Mouse (Mus musculus): ENCODE data around the gene Cd82. TPM values are rescaled to one million over a fixed set of nuclear protein-coding genes. Genes with fewer than 3 reads are reported as not detected.

Gene Cd82
- polyA plus RNA-seq, 1 experiment, result 181 TPM

GRCm38 (mm10) chr2:93501303-93501702, 38.4 kb upstream of the Cd82 start:
- no peak for DNase-seq
- Histone ChIP-seq H3K36me3 (ENCODE audit: control insufficient read depth, insufficient read depth, low read length) (no peaks in the 10 kb centered on the region), H3K27ac (ENCODE audit: control insufficient read depth, insufficient read depth, low read length) (no peak overlapping the region), H3K4me3 (ENCODE audit: control insufficient read depth, insufficient read depth, low read length) (no peak overlapping the region), H3K4me1 (replicated peaks; ENCODE audit: control insufficient read depth, insufficient read depth, low read length) (no peaks in the 10 kb centered on the region), H3K27me3 (ENCODE audit: control insufficient read depth, insufficient read depth, low read length) (no peaks in the 10 kb centered on the region)
- 82% methylated on average over 10 of the region's 10 CpGs for WGBS
- TF ChIP-seq CTCF (IDR thresholded peaks at IDR 0.05; ENCODE audit: borderline replicate concordance, control insufficient read depth, extremely low read depth, insufficient read depth, low read length, poor library complexity) (no peak), POLR2A (IDR thresholded peaks at IDR 0.05; ENCODE audit: control insufficient read depth, extremely low read depth, insufficient read depth, low read length, poor library complexity) (no peak)

- Histone ChIP-seq H3K4me3 (ENCODE audit: control insufficient read depth, insufficient read depth, low read length) (no peak overlapping the region), H3K4me1 (replicated peaks; ENCODE audit: control insufficient read depth, insufficient read depth, low read length) (no peaks in the 10 kb centered on the region), H3K36me3 (ENCODE audit: control insufficient read depth, insufficient read depth, low read length) (no peaks in the 10 kb centered on the region), H3K27ac (ENCODE audit: control insufficient read depth, insufficient read depth, low read length) (no peak overlapping the region), H3K27me3 (ENCODE audit: control insufficient read depth, insufficient read depth, low read length) (no peaks in the 10 kb centered on the region)
- TF ChIP-seq CTCF (IDR thresholded peaks at IDR 0.05; ENCODE audit: borderline replicate concordance, control insufficient read depth, extremely low read depth, insufficient read depth, low read length, poor library complexity), result no peak
- no peak for TF ChIP-seq POLR2A (IDR thresholded peaks at IDR 0.05; ENCODE audit: control insufficient read depth, extremely low read depth, insufficient read depth, low read length, poor library complexity)
- DNase-seq, result no peak
- WGBS, result 20% methylated on average over 5 of the region's 5 CpGs
Measured at GRCm38 (mm10) chr2:93497221-93497620, 34.3 kb upstream of the Cd82 start.

- Histone ChIP-seq H3K4me3 (ENCODE audit: control insufficient read depth, insufficient read depth, low read length) (no peak overlapping the region), H3K27ac (ENCODE audit: control insufficient read depth, insufficient read depth, low read length) (no peak overlapping the region), H3K27me3 (ENCODE audit: control insufficient read depth, insufficient read depth, low read length) (no peaks in the 10 kb centered on the region), H3K4me1 (replicated peaks; ENCODE audit: control insufficient read depth, insufficient read depth, low read length) (no peaks in the 10 kb centered on the region), H3K36me3 (ENCODE audit: control insufficient read depth, insufficient read depth, low read length) (no peaks in the 10 kb centered on the region)
- 86% methylated on average over 3 of the region's 3 CpGs for WGBS
- DNase-seq, result no peak
- TF ChIP-seq POLR2A (IDR thresholded peaks at IDR 0.05; ENCODE audit: control insufficient read depth, extremely low read depth, insufficient read depth, low read length, poor library complexity) (no peak), CTCF (IDR thresholded peaks at IDR 0.05; ENCODE audit: borderline replicate concordance, control insufficient read depth, extremely low read depth, insufficient read depth, low read length, poor library complexity) (no peak)
Measured at GRCm38 (mm10) chr2:93495170-93495569, 32.2 kb upstream of the Cd82 start.

- 47% methylated on average over 3 of the region's 3 CpGs for WGBS
- no peak for DNase-seq
- no peak overlapping the region for H3K4me3 ChIP-seq (ENCODE audit: control insufficient read depth, insufficient read depth, low read length)
- TF ChIP-seq CTCF (IDR thresholded peaks at IDR 0.05; ENCODE audit: borderline replicate concordance, control insufficient read depth, extremely low read depth, insufficient read depth, low read length, poor library complexity) (no peak), POLR2A (IDR thresholded peaks at IDR 0.05; ENCODE audit: control insufficient read depth, extremely low read depth, insufficient read depth, low read length, poor library complexity) (no peak)
- no peaks in the 10 kb centered on the region for H3K27me3 ChIP-seq (ENCODE audit: control insufficient read depth, insufficient read depth, low read length)
- H3K36me3 ChIP-seq (ENCODE audit: control insufficient read depth, insufficient read depth, low read length), result no peaks in the 10 kb centered on the region
- no peak overlapping the region for H3K27ac ChIP-seq (ENCODE audit: control insufficient read depth, insufficient read depth, low read length)
- no peaks in the 10 kb centered on the region for H3K4me1 ChIP-seq (replicated peaks; ENCODE audit: control insufficient read depth, insufficient read depth, low read length)
Measured at GRCm38 (mm10) chr2:93493541-93493940, 30.6 kb upstream of the Cd82 start.

GRCm38 (mm10) chr2:93490516-93490915, 27.6 kb upstream of the Cd82 start:
- no peaks in the 10 kb centered on the region for H3K36me3 ChIP-seq (ENCODE audit: control insufficient read depth, insufficient read depth, low read length)
- DNase-seq, result no peak
- no peaks in the 10 kb centered on the region for H3K27me3 ChIP-seq (ENCODE audit: control insufficient read depth, insufficient read depth, low read length)
- H3K27ac ChIP-seq (ENCODE audit: control insufficient read depth, insufficient read depth, low read length), result no peak overlapping the region
- H3K4me1 ChIP-seq (replicated peaks; ENCODE audit: control insufficient read depth, insufficient read depth, low read length), result no peaks in the 10 kb centered on the region
- H3K4me3 ChIP-seq (ENCODE audit: control insufficient read depth, insufficient read depth, low read length), result no peak overlapping the region
- WGBS, result 93% methylated on average over 2 of the region's 2 CpGs
- TF ChIP-seq POLR2A (IDR thresholded peaks at IDR 0.05; ENCODE audit: control insufficient read depth, extremely low read depth, insufficient read depth, low read length, poor library complexity), result no peak
- no peak for TF ChIP-seq CTCF (IDR thresholded peaks at IDR 0.05; ENCODE audit: borderline replicate concordance, control insufficient read depth, extremely low read depth, insufficient read depth, low read length, poor library complexity)

GRCm38 (mm10) chr2:93488911-93489587, 26.1 kb upstream of the Cd82 start:
- no peak for DNase-seq
- no peaks in the 10 kb centered on the region for H3K36me3 ChIP-seq (ENCODE audit: control insufficient read depth, insufficient read depth, low read length)
- H3K4me3 ChIP-seq (ENCODE audit: control insufficient read depth, insufficient read depth, low read length), result no peak overlapping the region
- H3K4me1 ChIP-seq (replicated peaks; ENCODE audit: control insufficient read depth, insufficient read depth, low read length), result no peaks in the 10 kb centered on the region
- TF ChIP-seq POLR2A (IDR thresholded peaks at IDR 0.05; ENCODE audit: control insufficient read depth, extremely low read depth, insufficient read depth, low read length, poor library complexity) (no peak), CTCF (IDR thresholded peaks at IDR 0.05; ENCODE audit: borderline replicate concordance, control insufficient read depth, extremely low read depth, insufficient read depth, low read length, poor library complexity) (no peak)
- 96% methylated on average over 19 of the region's 19 CpGs for WGBS
- no peaks in the 10 kb centered on the region for H3K27me3 ChIP-seq (ENCODE audit: control insufficient read depth, insufficient read depth, low read length)
- H3K27ac ChIP-seq (ENCODE audit: control insufficient read depth, insufficient read depth, low read length), result no peak overlapping the region

GRCm38 (mm10) chr2:93485459-93485858, 22.5 kb upstream of the Cd82 start:
- Histone ChIP-seq H3K4me1 (replicated peaks; ENCODE audit: control insufficient read depth, insufficient read depth, low read length) (no peaks in the 10 kb centered on the region), H3K36me3 (ENCODE audit: control insufficient read depth, insufficient read depth, low read length) (no peaks in the 10 kb centered on the region), H3K27ac (ENCODE audit: control insufficient read depth, insufficient read depth, low read length) (no peak overlapping the region), H3K27me3 (ENCODE audit: control insufficient read depth, insufficient read depth, low read length) (no peaks in the 10 kb centered on the region), H3K4me3 (ENCODE audit: control insufficient read depth, insufficient read depth, low read length) (no peak overlapping the region)
- no peak for DNase-seq
- no peak for TF ChIP-seq CTCF (IDR thresholded peaks at IDR 0.05; ENCODE audit: borderline replicate concordance, control insufficient read depth, extremely low read depth, insufficient read depth, low read length, poor library complexity)
- WGBS, result 24% methylated on average over 9 of the region's 9 CpGs
